Mouse (Mus musculus) CH12.LX (cell line): ENCODE data around the gene Lysmd3.

ENCODE experiments used
- BHLHE40 ChIP-seq: IDR thresholded peaks from 2 replicates; pipeline ENCODE4 v1.6.1; 2011; ENCODE audit warnings: mild to moderate bottlenecking, low read depth, low read length, improper control_type of control experiment
- CHD1 ChIP-seq: IDR thresholded peaks from 2 replicates; pipeline ENCODE4 v1.6.1; 2012; ENCODE audit warnings: low read depth, low read length, improper control_type of control experiment, inconsistent platforms
- CTCF ChIP-seq, 2 experiments: IDR thresholded peaks in 1 of 2; conservative IDR thresholded peaks in 1 of 2; 2 replicates each; pipeline ENCODE4 v1.5.1; 2011 to 2012; ENCODE audit warnings: low read depth in 2 of 2, low read length in 2 of 2, improper control_type of control experiment in 1 of 2, inconsistent platforms in 1 of 2, mild to moderate bottlenecking in 1 of 2, moderate library complexity in 1 of 2
- E2F4 ChIP-seq: IDR thresholded peaks from 2 replicates; pipeline ENCODE4 v1.6.1; 2011; ENCODE audit warnings: low read depth, low read length, improper control_type of control experiment; ENCODE audit not compliant: insufficient replicate concordance
- EP300 ChIP-seq: IDR thresholded peaks from 2 replicates; pipeline ENCODE4 v1.6.1; 2011; ENCODE audit warnings: low read length, improper control_type of control experiment
- JUN ChIP-seq: IDR thresholded peaks from 2 replicates; pipeline ENCODE4 v1.6.1; 2011; ENCODE audit warnings: low read depth, mild to moderate bottlenecking, low read length, improper control_type of control experiment, moderate library complexity; ENCODE audit not compliant: insufficient read depth
- MAZ ChIP-seq: IDR thresholded peaks from 2 replicates; pipeline ENCODE4 v1.6.1; 2012; ENCODE audit warnings: low read depth, mild to moderate bottlenecking, inconsistent platforms, low read length, improper control_type of control experiment, moderate library complexity
- PAX5 ChIP-seq: IDR thresholded peaks from 2 replicates; pipeline ENCODE4 v1.6.1; 2012; ENCODE audit warnings: low read length, inconsistent platforms, mixed read lengths
- POLR2A ChIP-seq: IDR thresholded peaks from 2 replicates; pipeline ENCODE4 v1.6.1; 2011; ENCODE audit warnings: low read depth, mild to moderate bottlenecking, improper control_type of control experiment, low read length
- TBP ChIP-seq: conservative IDR thresholded peaks from 2 replicates; pipeline ENCODE4 v1.6.1; 2011; ENCODE audit warnings: low read depth, low read length, improper control_type of control experiment
- USF1 ChIP-seq: IDR thresholded peaks from 2 replicates; pipeline ENCODE4 v1.6.1; 2014; ENCODE audit warnings: low read depth, mild to moderate bottlenecking, inconsistent platforms, low read length, improper control_type of control experiment

DNA sequence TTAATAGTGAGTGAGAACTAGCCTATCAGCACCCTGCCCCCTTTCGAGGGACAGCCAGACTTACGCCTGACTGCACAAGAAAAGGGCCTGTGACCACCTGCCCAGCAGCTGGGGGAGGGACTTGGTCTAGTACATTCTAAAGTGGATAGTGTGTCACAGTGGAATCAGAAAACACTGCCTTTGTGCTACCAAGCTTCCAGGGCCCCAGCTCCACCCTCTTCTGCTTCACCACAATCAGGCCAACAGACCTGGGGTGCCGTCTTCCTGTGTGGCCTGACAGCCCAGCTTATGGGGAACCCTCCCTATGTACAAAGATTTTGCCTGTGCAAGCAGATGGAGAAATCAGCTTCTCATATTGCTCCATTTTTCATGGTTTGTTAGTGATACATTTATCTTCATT lies 28.1 kb upstream of the Lysmd3 start:
- TF ChIP-seq USF1 (no peak), MAZ (no peak), BHLHE40 (no peak), CHD1 (no peak), CTCF (conservative IDR thresholded peaks at IDR 0.05 in 1 of 2, IDR thresholded peaks at IDR 0.05 in 1 of 2; ENCODE audit: low read depth in 2 of 2, low read length in 2 of 2) (no peak), EP300 (no peak), E2F4 (no peak), TBP (no peak), PAX5 (no peak), POLR2A (no peak), JUN (no peak)
